Mouse (Mus musculus) common myeloid progenitor, adult 5-6 weeks (primary cell): ENCODE results near the gene Med21. TPM values are rescaled to one million over a fixed set of nuclear protein-coding genes. Genes with fewer than 3 reads are reported as not detected.

Experiments
- ATAC-seq: replicated peaks from 2 replicates; pipeline ENCODE4 v1.8.0; 2016; ENCODE audit warnings: low read depth, mild to moderate bottlenecking, moderate TSS enrichment, inconsistent platforms; ENCODE audit not compliant: poor library complexity, severe bottlenecking
- total RNA-seq: library from RNA; stranded (forward); fragments of 200-1000, 187-1606 nt; gene quantifications from 2 replicates; pipeline ENCODE4 v1.2.3, GENCODE M21; 2017

Med21 gene
- total RNA-seq, 1 experiment from 2014 or later: 59.5 TPM

GRCm38 (mm10) chr6:146674881-146675536, 32.7 kb downstream of the Med21 start:
- peak; percentile 82 for ATAC-seq

GRCm38 (mm10) chr6:146676904-146677303, 34.6 kb downstream of the Med21 start:
- ATAC-seq: no peak

DNA sequence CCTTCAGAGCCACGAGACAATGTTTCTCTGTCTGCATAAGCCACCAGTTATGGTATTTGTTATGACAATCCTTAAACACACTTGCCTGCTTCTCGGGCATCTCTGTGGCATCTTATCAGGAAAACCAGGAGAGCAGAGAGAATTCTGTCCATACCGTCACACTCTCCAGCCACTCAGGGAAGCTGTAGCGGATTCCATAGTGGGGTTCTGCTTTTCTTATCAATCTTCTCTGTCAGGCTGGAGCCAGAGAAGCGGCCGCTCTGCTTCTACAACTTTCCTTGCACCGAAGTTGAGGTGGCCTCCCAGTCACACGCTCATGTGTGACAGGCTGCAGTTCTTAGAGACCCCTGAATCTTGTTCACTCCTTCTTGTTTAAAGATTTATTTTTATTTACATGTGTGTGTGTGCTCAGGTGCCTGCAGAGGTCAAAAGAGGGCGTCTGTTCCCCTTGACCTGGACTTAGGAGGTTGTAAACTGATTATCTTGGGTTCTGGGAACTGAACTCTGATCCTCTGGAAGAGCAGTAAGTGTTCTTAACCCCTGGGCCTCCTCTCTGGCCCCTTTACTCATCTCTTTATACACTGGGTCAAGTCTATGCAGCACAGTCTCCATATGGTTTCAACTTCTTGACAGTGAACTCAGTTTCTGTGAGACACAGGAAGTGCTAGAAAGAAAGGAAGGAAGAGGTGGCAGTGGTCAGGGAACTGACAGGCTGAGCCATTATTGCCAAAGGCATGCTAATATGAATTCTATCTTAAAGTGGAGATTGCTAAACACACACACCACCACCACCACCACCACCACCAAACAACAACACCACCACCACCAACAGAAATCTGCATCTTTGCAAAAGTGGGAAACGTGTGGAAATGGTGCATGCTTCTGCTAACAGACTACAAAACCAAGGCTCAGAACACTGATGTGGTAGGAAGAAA, 36.1 kb downstream of the Med21 start:
- ATAC-seq: peak; percentile 34; the same call in 1 of the 2 replicates

DNA sequence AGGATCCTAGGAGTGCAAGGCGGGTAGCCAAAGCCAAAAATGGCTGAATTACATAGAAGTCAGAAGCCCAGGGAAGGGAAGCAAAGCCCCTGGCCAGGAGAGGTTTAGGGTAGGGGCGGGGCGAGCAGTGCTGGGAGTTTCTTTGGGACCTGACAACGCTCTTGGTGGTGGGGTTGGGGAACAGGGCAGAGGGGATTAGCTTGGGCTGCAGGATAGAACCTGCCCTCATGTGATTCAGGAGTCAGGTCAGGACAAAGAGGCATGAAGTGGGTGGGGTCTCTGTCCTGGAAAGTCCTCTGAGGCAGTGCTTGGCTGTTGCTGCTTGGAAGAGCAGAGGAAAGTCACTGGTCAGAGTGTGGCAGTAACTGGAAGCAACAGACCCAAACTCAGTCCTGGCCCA, 41.5 kb downstream of the Med21 start:
- ATAC-seq: no peak

GRCm38 (mm10) chr6:146685781-146686308, 43.5 kb downstream of the Med21 start:
- ATAC-seq: peak; percentile 40

GRCm38 (mm10) chr6:146686463-146687196, 44.3 kb downstream of the Med21 start:
- peak; percentile 98 for ATAC-seq

DNA sequence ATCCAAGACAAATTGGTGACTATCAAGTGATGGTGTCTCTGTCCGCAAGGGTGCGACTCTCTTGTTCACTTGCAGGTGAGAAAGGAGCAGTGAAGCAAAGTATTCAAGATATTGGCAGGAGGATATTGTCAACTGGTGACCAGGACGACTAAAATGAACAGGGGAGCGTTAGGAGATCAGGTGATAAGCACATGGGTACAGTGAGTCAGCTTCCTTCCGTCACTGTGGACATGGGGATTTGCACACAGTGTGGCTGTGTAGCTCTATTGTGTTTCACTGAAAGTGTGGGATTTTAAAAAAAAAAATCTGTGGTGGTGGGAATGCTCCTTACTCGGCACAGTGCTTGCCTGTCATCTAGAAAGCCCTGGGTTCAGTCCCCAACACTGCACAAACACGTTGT, 45.7 kb downstream of the Med21 start:
- ATAC-seq: no peak

DNA sequence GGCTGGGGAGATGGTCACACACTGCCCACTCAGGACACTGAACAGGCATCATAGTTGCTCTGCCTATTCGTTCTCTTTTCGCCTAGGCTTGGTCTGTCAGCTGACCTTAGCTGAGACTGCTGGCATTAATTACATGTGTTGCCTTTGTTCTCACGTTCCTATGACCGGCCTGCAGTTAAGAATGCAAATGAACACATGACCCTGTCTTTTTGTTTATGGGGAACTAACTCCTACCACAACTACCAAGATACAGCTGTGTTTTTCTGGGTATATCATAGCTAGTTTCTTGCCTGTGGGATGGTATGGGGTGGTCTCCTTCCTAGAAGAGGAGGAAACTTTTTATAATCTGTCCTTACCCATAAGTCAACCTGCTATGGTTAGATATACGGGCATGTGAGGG, 46.5 kb downstream of the Med21 start:
- ATAC-seq: no peak

DNA sequence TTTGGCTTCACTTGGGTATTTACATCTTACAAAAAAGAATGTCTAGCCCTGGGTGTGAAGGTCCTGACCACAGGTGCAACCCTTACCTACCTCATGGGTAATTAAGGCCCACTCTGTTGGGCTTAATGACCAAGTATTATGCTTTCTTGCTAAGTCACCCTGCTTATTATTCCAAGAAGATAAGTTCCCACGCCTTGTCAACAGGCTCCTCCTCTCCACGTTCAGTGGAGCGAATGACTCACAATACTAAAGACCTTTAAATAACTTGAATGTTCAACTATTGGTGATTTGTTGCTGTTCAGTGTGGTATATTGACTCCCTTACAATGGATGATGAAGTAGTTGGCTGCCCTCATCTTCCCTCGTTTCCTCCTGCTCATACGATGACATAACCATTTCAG, 55.4 kb downstream of the Med21 start:
- no peak for ATAC-seq

DNA sequence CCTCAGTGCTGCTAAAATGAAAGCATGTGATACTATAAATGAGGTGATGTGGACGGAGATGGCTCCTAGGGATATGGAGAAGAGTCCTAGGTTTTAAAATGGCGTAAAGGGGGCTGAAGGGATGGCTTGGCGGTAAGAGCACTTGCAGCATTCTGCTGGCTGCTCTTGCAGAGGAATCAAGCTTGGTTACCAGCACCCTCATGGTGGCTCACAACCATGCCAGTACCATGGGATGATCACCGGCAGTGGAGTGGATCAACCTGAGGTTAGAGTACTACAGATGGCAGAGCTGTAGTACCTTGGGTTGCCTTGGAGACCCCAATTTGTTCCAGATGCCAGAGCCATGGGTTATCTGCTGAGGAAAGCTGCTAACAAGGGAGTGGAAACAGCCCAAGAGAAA, 56.0 kb downstream of the Med21 start:
- ATAC-seq: no peak

Other genes starting within 250 kb of the Med21 start
- gene Itpr2, start 140.3 kb upstream of the Med21 start, total RNA-seq: 16.3 and 18.5 TPM in 2 replicates
- gene Fgfr1op2, start 65.3 kb upstream of the Med21 start, total RNA-seq: 155 and 157 TPM in 2 replicates
- 104 and 135 TPM in 2 replicates for gene Ints13, start 64.7 kb upstream of the Med21 start, total RNA-seq
- 51.9 and 55.6 TPM in 2 replicates for gene Tm7sf3, start 277 bp downstream of the Med21 start, total RNA-seq
- 1.3 and 2.9 TPM in 2 replicates for gene Stk38l, start 82.4 kb downstream of the Med21 start, total RNA-seq
- not detected in 2 replicates for gene Arntl2, start 153.5 kb downstream of the Med21 start, total RNA-seq
- not detected in 2 replicates for gene Smco2, start 207.6 kb downstream of the Med21 start, total RNA-seq
- 12.2 and 14.4 TPM in 2 replicates for gene Ppfibp1, start 245.9 kb downstream of the Med21 start, total RNA-seq